Mouse (Mus musculus) midbrain, embryonic 14.5 days (tissue): ENCODE results near the gene Rapgef5. TPM values are rescaled to one million over a fixed set of nuclear protein-coding genes. Genes with fewer than 3 reads are reported as not detected.

Experiments
- ATAC-seq: fragments of 200-750 bp; cut with Nextera tagmentation; 2 replicates; pipeline ENCODE4 v1.8.0; 2017; ENCODE audit warnings: moderate number of reproducible peaks, moderate library complexity; ENCODE audit not compliant: low FRiP score, low TSS enrichment
- DNase-seq: peaks from one replicate; pipeline ENCODE4 v3.0.0-alpha.2; 2015
- H3K27ac ChIP-seq: fragments of 300-500 bp; sonication (generic); replicated peaks from 2 replicates; pipeline ENCODE4 v1.5.1; 2014; ENCODE audit warnings: mild to moderate bottlenecking, low read depth, low read length, moderate library complexity
- H3K27me3 ChIP-seq: fragments of 300-500 bp; sonication (generic); 2 replicates; pipeline ENCODE4 v1.6.1; 2014; ENCODE audit warnings: low read length, control low read depth, mixed read lengths; ENCODE audit not compliant: control insufficient read depth, insufficient read depth
- H3K36me3 ChIP-seq: fragments of 300-500 bp; sonication (generic); 2 replicates; pipeline ENCODE4 v1.6.1; 2014; ENCODE audit warnings: low read length, control low read depth; ENCODE audit not compliant: control insufficient read depth, insufficient read depth
- H3K4me1 ChIP-seq: fragments of 300-500 bp; sonication (generic); 2 replicates; pipeline ENCODE4 v1.6.1; 2014; ENCODE audit warnings: mild to moderate bottlenecking, antibody characterized with exemption, low read length, control low read depth; ENCODE audit not compliant: control insufficient read depth, insufficient read depth
- H3K4me2 ChIP-seq: fragments of 300-500 bp; sonication (generic); 2 replicates; pipeline ENCODE4 v1.6.1; 2014; ENCODE audit warnings: mild to moderate bottlenecking, low read length, moderate library complexity
- H3K4me3 ChIP-seq: fragments of 300-500 bp; sonication (generic); replicated peaks from 2 replicates; pipeline ENCODE4 v1.5.1; 2014; ENCODE audit warnings: low read depth, low read length
- H3K9ac ChIP-seq: fragments of 300-500 bp; sonication (generic); replicated peaks from 2 replicates; pipeline ENCODE4 v1.6.1; 2014; ENCODE audit warnings: mild to moderate bottlenecking, low read length, moderate library complexity
- H3K9me3 ChIP-seq: fragments of 300-500 bp; sonication (generic); 2 replicates; pipeline ENCODE4 v1.6.1; 2016; ENCODE audit warnings: low read length, control low read depth, mixed read lengths; ENCODE audit not compliant: control insufficient read depth
- WGBS: fragments of 180-500 bp; shearing (Covaris S2); extraction: QIAGEN DNeasy Blood & Tissue Kit; methylation state at CpG from one replicate; pipeline ENCODE4 v1.1.7; 2014; 5-methylcytosine and 5-hydroxymethylcytosine counted together
- polyA plus RNA-seq: library from polyadenylated mRNA; unstranded; fragments of >200 nt; fragmentation: Nextera tagmentation; extraction: Ambion mirVana; gene quantifications from 2 replicates; pipeline ENCODE4 v1.2.1, GENCODE M21; 2014

The Rapgef5 gene
- polyA plus RNA-seq, 1 experiment from 2014 or later: 50.8 TPM

- DNase-seq: no peak
- Histone ChIP-seq H3K27me3 (peaks cover 12% of the 10 kb centered on the region; the same call in 1 of the 2 replicates), H3K4me1 (peaks cover 42% of the 10 kb centered on the region), H3K9me3 (no peaks in the 10 kb centered on the region), H3K36me3 (no peaks in the 10 kb centered on the region), H3K27ac (no peak overlapping the region), H3K9ac (no peak overlapping the region), H3K4me3 (no peak overlapping the region), H3K4me2 (peak overlapping the region; percentile 31)
- ATAC-seq: no peak
- WGBS: 78% methylated on average over 4 of the region's 4 CpGs
These were observed 289.3 kb downstream of the Rapgef5 start for GRCm38 (mm10) chr12:117805576-117805975.

- Histone ChIP-seq H3K27me3 (peaks cover 12% of the 10 kb centered on the region; the same call in 1 of the 2 replicates), H3K4me2 (peak overlapping the region; percentile 31), H3K9me3 (no peaks in the 10 kb centered on the region), H3K27ac (no peak overlapping the region), H3K4me1 (peaks cover 42% of the 10 kb centered on the region), H3K4me3 (no peak overlapping the region), H3K9ac (no peak overlapping the region), H3K36me3 (no peaks in the 10 kb centered on the region)
- WGBS: 35% methylated on average over 12 of the region's 12 CpGs
- ATAC-seq: no peak
- peak; percentile 49 for DNase-seq
These were observed 289.8 kb downstream of the Rapgef5 start for GRCm38 (mm10) chr12:117806007-117806451.

GRCm38 (mm10) chr12:117806470-117806869 is 290.2 kb downstream of the Rapgef5 start:
- 43% methylated on average over 4 of the region's 4 CpGs for WGBS
- Histone ChIP-seq H3K27ac (no peak overlapping the region), H3K9me3 (no peaks in the 10 kb centered on the region), H3K4me1 (peaks cover 42% of the 10 kb centered on the region), H3K4me2 (peak overlapping the region; percentile 31), H3K27me3 (peaks cover 12% of the 10 kb centered on the region; the same call in 1 of the 2 replicates), H3K36me3 (no peaks in the 10 kb centered on the region), H3K4me3 (no peak overlapping the region), H3K9ac (no peak overlapping the region)
- no peak for DNase-seq
- no peak for ATAC-seq

- Histone ChIP-seq H3K9me3 (no peaks in the 10 kb centered on the region), H3K36me3 (no peaks in the 10 kb centered on the region), H3K4me1 (peaks cover 42% of the 10 kb centered on the region), H3K27me3 (peaks cover 20% of the 10 kb centered on the region; the same call in 1 of the 2 replicates), H3K4me2 (peak overlapping the region; percentile 54), H3K4me3 (0 out of 2 replicates have a peak overlapping the region, but pooled peaks have one; percentile 1), H3K9ac (no peak overlapping the region), H3K27ac (peak overlapping the region; percentile 14; the same call in 1 of the 2 replicates)
- DNase-seq (peak; percentile 56), ATAC-seq (no peak)
- WGBS: 23% methylated on average over 12 of the region's 12 CpGs
These were observed 291.4 kb downstream of the Rapgef5 start for GRCm38 (mm10) chr12:117807637-117808036.

- ATAC-seq (peak; percentile 77), DNase-seq (peak; percentile 74)
- Histone ChIP-seq H3K9ac (peak overlapping the region; percentile 23; the same call in 1 of the 2 replicates), H3K4me2 (peak overlapping the region; percentile 54), H3K9me3 (no peaks in the 10 kb centered on the region), H3K36me3 (no peaks in the 10 kb centered on the region), H3K4me3 (peak overlapping the region; percentile 14), H3K4me1 (peaks cover 42% of the 10 kb centered on the region), H3K27ac (peak overlapping the region; percentile 66), H3K27me3 (peaks cover 20% of the 10 kb centered on the region; the same call in 1 of the 2 replicates)
- WGBS: 12% methylated on average over 17 of the region's 17 CpGs
These were observed 292.4 kb downstream of the Rapgef5 start for GRCm38 (mm10) chr12:117808355-117809326.
